In the genomic region with DNA sequence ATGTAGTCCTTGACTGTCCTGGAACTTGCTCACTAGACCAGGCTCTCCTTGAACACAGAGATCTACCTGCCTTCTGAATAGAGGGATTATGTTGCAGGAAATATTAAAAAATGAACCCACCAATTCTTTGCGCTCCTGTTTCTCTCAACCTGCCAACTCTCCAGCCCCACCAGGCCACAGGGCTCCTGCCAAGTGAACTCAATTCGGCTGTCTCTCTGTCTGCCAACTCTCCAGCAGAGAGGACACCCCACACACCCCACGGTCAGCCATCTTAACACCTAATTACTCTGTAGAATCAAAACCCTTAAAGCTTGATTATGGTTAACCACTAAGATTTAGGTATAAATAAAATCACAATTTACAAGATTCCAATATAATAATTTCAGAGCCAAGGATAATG, we compare ENCODE assay signal across 13 mouse cellular contexts.
"Had no signal": no experiment of that assay in that cellular context is flagged by ENCODE, and none has a peak within 500 bp of the region (broad histone marks: within the 10 kb centered on the region; RNA-seq: fewer than 3 reads in every experiment).

No protein-coding gene starts in this region.

- DNase-seq: cerebellum, adult 18-20 months; cerebellum, adult 2 months; cerebellum, adult 8-10 months; cerebellum, adult 9-10 months; cerebellum, postnatal 36 days; embryo, embryonic 11 days; forebrain, postnatal 0 days; gastrocnemius, adult 2 months; gastrocnemius, postnatal 10 days; gastrocnemius, postnatal 14 days; heart, adult 11 months; heart, adult 18-20 months; heart, adult 2 months had no signal
